ENCODE assay signal across 8 mouse cellular contexts in genomic region chr7:45182606-45183005, GRCm38 (mm10). TPM values are rescaled to one million over a fixed set of nuclear protein-coding genes. Genes with fewer than 3 reads are reported as not detected.
A peak's percentile ranks its signal among the peaks of the same experiment; 100 is the strongest.
DNase-seq lines count a peak whose midpoint lies in the region; ATAC-seq lines count a peak whose summit lies in the region.
"Had no signal": no experiment of that assay in that cellular context is flagged by ENCODE, and none has a peak within 500 bp of the region (broad histone marks: within the 10 kb centered on the region; RNA-seq: fewer than 3 reads in every experiment).

No protein-coding gene starts in this region.

- intact Hi-C loops in left cerebral cortex, postnatal 4 days (cut with DNase I) = no loop called here

- peak; percentile 37 for ATAC-seq in lung, embryonic 16.5 days (ENCODE audit: low read depth)
- peak; percentile 20; the same call in 1 of the 2 replicates for ATAC-seq in forebrain, embryonic 13.5 days

- 15% methylated on average over 11 of the region's 11 CpGs for WGBS in lung, embryonic 16.5 days
- WGBS in forebrain, embryonic 13.5 days = 17% methylated on average over 11 of the region's 11 CpGs

- peaks cover 5% of the 10 kb centered on the region for H3K4me1 ChIP-seq in lung, embryonic 16.5 days (replicated peaks; ENCODE audit: control insufficient read depth, insufficient read depth, low read length)
- peaks cover 24% of the 10 kb centered on the region for H3K4me1 ChIP-seq in forebrain, embryonic 13.5 days

- peak overlapping the region; percentile 25 for H3K9ac ChIP-seq in lung, embryonic 16.5 days (ENCODE audit: low read length)
- H3K9ac ChIP-seq in forebrain, embryonic 13.5 days = peak overlapping the region; percentile 26; the same call in 1 of the 2 replicates

- H3K4me2 ChIP-seq in lung, embryonic 16.5 days (ENCODE audit: low read depth, low read length) = peak overlapping the region; percentile 64
- H3K4me2 ChIP-seq in forebrain, embryonic 13.5 days = peak overlapping the region; percentile 56

- no peaks in the 10 kb centered on the region for H3K9me3 ChIP-seq in lung, embryonic 16.5 days (ENCODE audit: control insufficient read depth, low read length)
- H3K9me3 ChIP-seq in forebrain, embryonic 13.5 days (replicated peaks) = no peaks in the 10 kb centered on the region

- no peak overlapping the region for H3K27ac ChIP-seq in lung, embryonic 16.5 days (ENCODE audit: low read length)
- no peak overlapping the region for H3K27ac ChIP-seq in forebrain, embryonic 13.5 days

- no peak for DNase-seq in lung, adult 18-20 months
- peak; percentile 40 to 41 for DNase-seq in kidney, postnatal 36 days
- peak; percentile 36 for DNase-seq in skeletal muscle tissue, adult 2 months (ENCODE audit: low read depth, low spot score)
- no peak for DNase-seq in left cerebral cortex, postnatal 4 days
- no peak for DNase-seq in spleen, postnatal 10 days (ENCODE audit: low spot score in 2 of 2)

- no peaks in the 10 kb centered on the region for H3K36me3 ChIP-seq in lung, embryonic 16.5 days (ENCODE audit: control insufficient read depth, insufficient read depth, low read length)
- no peaks in the 10 kb centered on the region for H3K36me3 ChIP-seq in forebrain, embryonic 13.5 days (ENCODE audit: poor library complexity, severe bottlenecking)

- H3K27me3 ChIP-seq in lung, embryonic 16.5 days (ENCODE audit: control insufficient read depth, insufficient read depth, low read depth, low read length) = peaks cover 90% of the 10 kb centered on the region
- H3K27me3 ChIP-seq in forebrain, embryonic 13.5 days = peaks cover 92% of the 10 kb centered on the region

- H3K4me3 ChIP-seq in lung, embryonic 16.5 days (ENCODE audit: low read length) = peak overlapping the region; percentile 40
- peak overlapping the region; percentile 33 for H3K4me3 ChIP-seq in forebrain, embryonic 13.5 days

RNA-seq across cellular contexts. Expression of gene Pth2, which starts 1.8 kb away (rescaled TPM):
- not detected in 2 replicates for polyA plus RNA-seq in lung, embryonic 16.5 days (2015; fragmentation: Nextera tagmentation; extraction: Ambion mirVana)
- polyA plus RNA-seq in forebrain, embryonic 13.5 days (2015; fragmentation: Nextera tagmentation; extraction: Ambion mirVana) = not detected in 2 replicates
- total RNA-seq in left cerebral cortex, postnatal 4 days (2021) = not detected
- polyA plus RNA-seq: cortical plate, adult 2 months had no signal

RNA-seq across cellular contexts. Expression of gene Gfy, which starts 3.2 kb away (rescaled TPM):
- polyA plus RNA-seq in lung, embryonic 16.5 days (2015; fragmentation: Nextera tagmentation; extraction: Ambion mirVana) = not detected in 2 replicates
- not detected in 2 replicates for polyA plus RNA-seq in forebrain, embryonic 13.5 days (2015; fragmentation: Nextera tagmentation; extraction: Ambion mirVana)
- total RNA-seq in left cerebral cortex, postnatal 4 days (2021) = under 1 TPM in 1 of 2 experiments, not detected in 1; 0.38 TPM

RNA-seq across cellular contexts. Expression of gene Slc17a7, which starts 18.9 kb away (rescaled TPM):
- 0.34 and 0.99 TPM in 2 replicates for polyA plus RNA-seq in lung, embryonic 16.5 days (2015; fragmentation: Nextera tagmentation; extraction: Ambion mirVana)
- 9.3 and 14.2 TPM in 2 replicates for polyA plus RNA-seq in forebrain, embryonic 13.5 days (2015; fragmentation: Nextera tagmentation; extraction: Ambion mirVana)
- total RNA-seq in left cerebral cortex, postnatal 4 days (2021) = 100 to 1,000 TPM; 267 to 292 TPM

RNA-seq across cellular contexts. Expression of gene Ccdc155, which starts 22.1 kb away (rescaled TPM):
- 1.3 TPM in 2 replicates for polyA plus RNA-seq in lung, embryonic 16.5 days (2015; fragmentation: Nextera tagmentation; extraction: Ambion mirVana)
- 0.87 and 0.93 TPM in 2 replicates for polyA plus RNA-seq in forebrain, embryonic 13.5 days (2015; fragmentation: Nextera tagmentation; extraction: Ambion mirVana)
- 1 to 10 TPM; 1.1 to 1.9 TPM for total RNA-seq in left cerebral cortex, postnatal 4 days (2021)

RNA-seq across cellular contexts. Expression of gene Aldh16a1, which starts 28.2 kb away (rescaled TPM):
- 55.4 and 57.4 TPM in 2 replicates for polyA plus RNA-seq in lung, embryonic 16.5 days (2015; fragmentation: Nextera tagmentation; extraction: Ambion mirVana)
- polyA plus RNA-seq in forebrain, embryonic 13.5 days (2015; fragmentation: Nextera tagmentation; extraction: Ambion mirVana) = 35.6 and 36.4 TPM in 2 replicates
- total RNA-seq in left cerebral cortex, postnatal 4 days (2021) = 10 to 100 TPM; 16.7 to 16.9 TPM

Comparison
In these comparisons a context has a peak if more than half of its experiments do, and no peak if none do; other contexts are left out.
1. DNase-seq: peak in kidney, postnatal 36 days (2 of 2) and skeletal muscle tissue, adult 2 months (single experiment); none in lung, adult 18-20 months (0 of 2), left cerebral cortex, postnatal 4 days (single experiment) and spleen, postnatal 10 days (0 of 2).